Mouse (Mus musculus) hindbrain, postnatal 0 days (tissue): ENCODE measurements at regions not wholly inside any gene's neighbourhood (a gene's known extent, or its start where the extent isn't known, plus 50 kb on each side); places are given as distances from the start of the nearest gene placed in this dataset.
A peak's percentile ranks its signal among the peaks of the same experiment; 100 is the strongest.

ENCODE experiments used
- ATAC-seq: fragments of 200-750 bp; cut with Nextera tagmentation; 2 replicates; pipeline ENCODE4 v1.8.0; 2017; ENCODE audit warnings: mild to moderate bottlenecking, moderate TSS enrichment, moderate library complexity
- DNase-seq: peaks from one replicate; pipeline ENCODE4 v3.0.0-alpha.2; 2015; ENCODE audit warnings: low spot score
- H3K27ac ChIP-seq: fragments of 300-500 bp; sonication (generic); 2 replicates; pipeline ENCODE4 v1.5.1; 2014; ENCODE audit warnings: mild to moderate bottlenecking
- H3K27me3 ChIP-seq: fragments of 300-500 bp; sonication (generic); 2 replicates; pipeline ENCODE4 v1.6.1; 2014; ENCODE audit warnings: low read length, mixed read lengths; ENCODE audit not compliant: insufficient read depth
- H3K36me3 ChIP-seq: fragments of 300-500 bp; sonication (generic); 2 replicates; pipeline ENCODE4 v1.6.1; 2014; ENCODE audit warnings: low read length, mixed read lengths; ENCODE audit not compliant: insufficient read depth
- H3K4me1 ChIP-seq: fragments of 300-500 bp; sonication (generic); 2 replicates; pipeline ENCODE4 v1.6.1; 2014; ENCODE audit warnings: antibody characterized with exemption, low read length, mixed read lengths; ENCODE audit not compliant: insufficient read depth
- H3K4me2 ChIP-seq: fragments of 300-500 bp; sonication (generic); 2 replicates; pipeline ENCODE4 v1.6.1; 2014; ENCODE audit warnings: low read depth, mild to moderate bottlenecking, low read length, moderate library complexity, mixed read lengths
- H3K4me3 ChIP-seq: fragments of 300-500 bp; sonication (generic); 2 replicates; pipeline ENCODE4 v1.5.1; 2014; ENCODE audit warnings: low read length
- H3K9ac ChIP-seq: fragments of 300-500 bp; sonication (generic); replicated peaks from 2 replicates; pipeline ENCODE4 v1.6.1; 2014; ENCODE audit warnings: mild to moderate bottlenecking, low read length, moderate library complexity, mixed read lengths
- H3K9me3 ChIP-seq: fragments of 300-500 bp; sonication (generic); 2 replicates; pipeline ENCODE4 v1.6.1; 2016; ENCODE audit warnings: low read length, mixed read lengths
- CTCF ChIP-seq: IDR thresholded peaks from 2 replicates; pipeline ENCODE4 v1.5.1; 2016; ENCODE audit warnings: antibody characterized with exemption, control low read depth, low read depth
- WGBS: fragments of 180-500 bp; shearing (Covaris S2); extraction: QIAGEN DNeasy Blood & Tissue Kit; methylation state at CpG from one replicate; pipeline ENCODE4 v1.1.7; 2014; 5-methylcytosine and 5-hydroxymethylcytosine counted together

DNA sequence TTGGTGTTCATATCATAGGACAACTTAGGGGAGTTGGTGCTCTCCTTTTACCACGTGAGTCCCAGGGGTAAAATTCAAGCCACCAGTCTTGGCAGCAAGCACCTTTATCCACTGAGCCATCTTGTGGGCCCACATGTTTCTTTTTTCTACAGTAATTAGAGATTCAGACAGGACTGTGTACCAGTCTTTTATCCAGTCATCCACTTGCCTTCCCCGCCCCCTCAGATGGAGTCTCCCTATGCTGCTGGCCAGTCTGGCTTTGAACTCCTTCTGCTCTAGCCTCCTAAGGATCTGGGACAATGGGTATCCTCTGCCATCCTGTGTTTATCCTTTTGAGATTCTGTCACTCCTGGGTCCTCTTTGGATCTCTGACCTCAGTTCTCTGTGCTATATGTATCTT, 51.1 kb upstream of the Nek6 start:
- Histone ChIP-seq H3K27me3 (no peaks in the 10 kb centered on the region), H3K4me2 (no peak overlapping the region), H3K4me3 (no peak overlapping the region), H3K4me1 (0 out of 2 replicates have a peak, but pooled peaks cover 6% of the 10 kb centered on the region), H3K36me3 (no peaks in the 10 kb centered on the region), H3K9me3 (no peaks in the 10 kb centered on the region), H3K27ac (no peak overlapping the region), H3K9ac (no peak overlapping the region)
- WGBS: 46% methylated on average over 2 of the region's 2 CpGs
- no peak for TF ChIP-seq CTCF
- peak; percentile 43; the same call in 1 of the 2 replicates for ATAC-seq
- peak; percentile 7 for DNase-seq

DNA sequence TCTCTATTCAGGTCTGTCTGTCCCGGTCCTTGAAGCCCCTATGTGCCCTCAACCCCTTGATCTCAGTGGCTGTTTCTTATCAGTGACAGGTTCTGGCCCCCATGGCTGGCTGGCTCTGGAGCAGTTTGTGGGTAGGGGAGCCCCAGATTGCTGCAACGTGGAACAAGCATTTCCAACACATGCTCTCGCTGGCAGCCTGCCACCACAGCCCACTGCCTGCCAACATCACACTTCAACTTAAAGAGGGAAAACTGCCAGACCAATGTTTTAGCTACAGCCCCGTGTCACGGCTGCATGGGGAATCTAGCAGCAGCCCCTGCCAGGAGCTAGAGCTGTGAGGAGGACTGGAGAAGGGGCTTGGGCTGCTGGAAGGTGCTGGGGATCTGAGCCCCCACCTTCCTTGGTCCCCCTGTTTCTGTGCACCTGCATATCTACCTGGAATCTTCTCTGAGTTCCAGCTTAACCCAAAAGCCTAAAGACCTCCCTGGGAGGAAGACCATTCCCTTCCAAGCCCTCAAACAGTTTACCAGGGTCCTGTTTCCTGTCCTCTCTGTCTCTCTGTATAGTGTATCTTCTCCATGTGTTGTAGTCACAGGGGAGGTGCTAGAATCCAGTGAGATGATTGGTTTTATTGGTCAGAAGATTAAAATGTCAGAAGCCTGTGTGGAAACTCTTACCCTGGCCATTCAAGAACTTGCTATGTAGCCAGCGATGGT, 50.5 kb upstream of the Nek6 start:
- peak; percentile 84 for DNase-seq
- no peak overlapping the region for H3K4me3 ChIP-seq
- no peaks in the 10 kb centered on the region for H3K36me3 ChIP-seq
- no peak overlapping the region for H3K27ac ChIP-seq
- H3K9ac ChIP-seq: peak overlapping the region; percentile 6; the same call in 1 of the 2 replicates
- H3K4me1 ChIP-seq: 0 out of 2 replicates have a peak, but pooled peaks cover 6% of the 10 kb centered on the region
- no peak overlapping the region for H3K4me2 ChIP-seq
- H3K9me3 ChIP-seq: no peaks in the 10 kb centered on the region
- 38% methylated on average over 6 of the region's 6 CpGs for WGBS
- no peak for TF ChIP-seq CTCF
- H3K27me3 ChIP-seq: no peaks in the 10 kb centered on the region
- peak; percentile 61; the same call in 1 of the 2 replicates for ATAC-seq
